8 mouse cellular contexts compared by ENCODE assay signal in genomic region chr5:149514087-149514671, GRCm38 (mm10). TPM values are rescaled to one million over a fixed set of nuclear protein-coding genes. Genes with fewer than 3 reads are reported as not detected.
DNase-seq lines count a peak whose midpoint lies in the region; ATAC-seq and TF ChIP-seq lines count a peak whose summit lies in the region.

No protein-coding gene starts in this region.

- H3K4me3 ChIP-seq in layer of hippocampus, adult 2 months: peak overlapping the region; percentile 24; the same call in 1 of the 2 replicates
- H3K4me3 ChIP-seq in embryonic facial prominence, embryonic 11.5 days (ENCODE audit: low read depth, low read length): no peak overlapping the region
- 0 out of 2 replicates have a peak overlapping the region, but pooled peaks have one; percentile 3 for H3K4me3 ChIP-seq in heart, embryonic 11.5 days (ENCODE audit: low read depth, low read length)
- no peak overlapping the region for H3K4me3 ChIP-seq in kidney, adult 2 months (ENCODE audit: insufficient read depth, low read depth, low read length)

- H3K27ac ChIP-seq in layer of hippocampus, adult 2 months: peak overlapping the region; percentile 71
- H3K27ac ChIP-seq in embryonic facial prominence, embryonic 11.5 days (replicated peaks; ENCODE audit: low read depth, low read length): peak overlapping the region; percentile 73
- peak overlapping the region; percentile 92 for H3K27ac ChIP-seq in heart, embryonic 11.5 days (ENCODE audit: low read depth, low read length)
- peak overlapping the region; percentile 52; the same call in 1 of the 2 replicates for H3K27ac ChIP-seq in kidney, adult 2 months (ENCODE audit: insufficient read depth, low read depth, low read length)

- no peak for DNase-seq in layer of hippocampus, adult 2 months (ENCODE audit: low spot score in 2 of 2)
- no peak for DNase-seq in layer of hippocampus, adult 9-10 months (ENCODE audit: low spot score)
- DNase-seq in embryonic facial prominence, embryonic 11.5 days (ENCODE audit: low spot score): peak; percentile 78
- peak; percentile 50 for DNase-seq in kidney, adult 2 months
- DNase-seq in lung, postnatal 10 days: peak; percentile 82
- DNase-seq in skeletal muscle tissue, adult 2 months (ENCODE audit: low read depth, low spot score): peak; percentile 23
- DNase-seq in thymus, postnatal 36 days: no peak

- 0 out of 2 replicates have a peak overlapping the region, but pooled peaks have one; percentile 25 for H3K9ac ChIP-seq in embryonic facial prominence, embryonic 11.5 days (replicated peaks; ENCODE audit: low read length)
- peak overlapping the region; percentile 43; the same call in 1 of the 2 replicates for H3K9ac ChIP-seq in heart, embryonic 11.5 days (ENCODE audit: low read depth, low read length)

- H3K4me2 ChIP-seq in embryonic facial prominence, embryonic 11.5 days (ENCODE audit: low read depth, low read length): peak overlapping the region; percentile 23; the same call in 1 of the 2 replicates
- peak overlapping the region; percentile 57 for H3K4me2 ChIP-seq in heart, embryonic 11.5 days

- no peaks in the 10 kb centered on the region for H3K27me3 ChIP-seq in embryonic facial prominence, embryonic 11.5 days (ENCODE audit: control insufficient read depth, insufficient read depth, low read length)
- H3K27me3 ChIP-seq in heart, embryonic 11.5 days (ENCODE audit: control insufficient read depth, insufficient read depth, low read length): no peaks in the 10 kb centered on the region
- H3K27me3 ChIP-seq in kidney, adult 2 months (replicated peaks; ENCODE audit: control insufficient read depth, insufficient read depth, low read length): no peaks in the 10 kb centered on the region

- WGBS in embryonic facial prominence, embryonic 11.5 days: 14% methylated on average over 14 of the region's 14 CpGs
- WGBS in heart, embryonic 11.5 days (ENCODE audit: insufficient replicate concordance): 16% methylated on average over 14 of the region's 14 CpGs
- 6% methylated on average over 14 of the region's 14 CpGs for WGBS in kidney, adult 2 months

- peak; percentile 34; the same call in 1 of the 2 replicates for TF ChIP-seq CTCF in layer of hippocampus, adult 2 months (conservative IDR thresholded peaks at IDR 0.05)
- no peak for TF ChIP-seq CTCF in kidney, adult 2 months (conservative IDR thresholded peaks at IDR 0.05; ENCODE audit: insufficient read depth, insufficient read length, low read depth, low read length)

- H3K9me3 ChIP-seq in embryonic facial prominence, embryonic 11.5 days (replicated peaks; ENCODE audit: control insufficient read depth, low read length): no peaks in the 10 kb centered on the region
- no peaks in the 10 kb centered on the region for H3K9me3 ChIP-seq in heart, embryonic 11.5 days (replicated peaks; ENCODE audit: control insufficient read depth, low read length)

- H3K4me1 ChIP-seq in embryonic facial prominence, embryonic 11.5 days (ENCODE audit: control insufficient read depth, insufficient read depth, low read length): no peaks in the 10 kb centered on the region
- peaks cover 15% of the 10 kb centered on the region for H3K4me1 ChIP-seq in heart, embryonic 11.5 days (ENCODE audit: control insufficient read depth, insufficient read depth, low read length)
- peaks cover 6% of the 10 kb centered on the region for H3K4me1 ChIP-seq in kidney, adult 2 months (ENCODE audit: control insufficient read depth, insufficient read depth, low read length)

- peak; percentile 66 for ATAC-seq in embryonic facial prominence, embryonic 11.5 days (replicated peaks; ENCODE audit: insufficient number of reproducible peaks, low FRiP score, low TSS enrichment, low read depth)
- ATAC-seq in heart, embryonic 11.5 days (replicated peaks; ENCODE audit: insufficient number of reproducible peaks, low FRiP score, low TSS enrichment): peak; percentile 43; the same call in 1 of the 2 replicates

- no peaks in the 10 kb centered on the region for H3K36me3 ChIP-seq in embryonic facial prominence, embryonic 11.5 days (replicated peaks; ENCODE audit: control insufficient read depth, insufficient read depth, low read depth, low read length)
- no peaks in the 10 kb centered on the region for H3K36me3 ChIP-seq in heart, embryonic 11.5 days (ENCODE audit: control insufficient read depth, insufficient read depth, low read length)
- no peaks in the 10 kb centered on the region for H3K36me3 ChIP-seq in kidney, adult 2 months (ENCODE audit: control insufficient read depth, insufficient read depth, low read length)

- TF ChIP-seq POLR2A in kidney, adult 2 months (IDR thresholded peaks at IDR 0.05; ENCODE audit: low read depth, low read length): no peak

RNA-seq across cellular contexts. Expression of gene Wdr95, which starts 14.3 kb away (rescaled TPM):
- 1 to 10 TPM in 1 of 2 experiments, under 1 TPM in 1; 0.41 to 1.0 TPM for total RNA-seq in layer of hippocampus, adult 2 months (2021)
- polyA plus RNA-seq in embryonic facial prominence, embryonic 11.5 days (2014; fragmentation: Nextera tagmentation; extraction: Ambion mirVana): 0.18 TPM in 1 of 2 replicates, not detected in the other
- polyA plus RNA-seq in heart, embryonic 11.5 days (2014; fragmentation: Nextera tagmentation; extraction: Ambion mirVana): 0.09 TPM in 1 of 2 replicates, not detected in the other
- polyA plus RNA-seq in kidney, adult 2 months (2012; rRNA removed): 0.03 TPM in 1 of 2 replicates, not detected in the other

Comparison
In these comparisons a context has a peak if more than half of its experiments do, and no peak if none do; other contexts are left out.
1. DNase-seq: peak in embryonic facial prominence, embryonic 11.5 days (single experiment), kidney, adult 2 months (single experiment), lung, postnatal 10 days (single experiment) and skeletal muscle tissue, adult 2 months (single experiment); none in layer of hippocampus, adult 2 months (0 of 2), layer of hippocampus, adult 9-10 months (single experiment) and thymus, postnatal 36 days (0 of 2).
2. H3K4me3 ChIP-seq: peak in layer of hippocampus, adult 2 months (single experiment) and heart, embryonic 11.5 days (single experiment); none in embryonic facial prominence, embryonic 11.5 days (single experiment) and kidney, adult 2 months (single experiment).
3. Peak in every context shown above with its lines, with median percentiles within 50 percentile points of each other: H3K27ac ChIP-seq.